Mouse (Mus musculus) embryonic fibroblast, embryonic 13.5 days (primary cell): ENCODE measurements around the gene Hcn1.

Experiments
- CTCF ChIP-seq: IDR thresholded peaks from 2 replicates; pipeline ENCODE4 v1.5.1; 2011; ENCODE audit warnings: mild to moderate bottlenecking, control low read depth, low read length, moderate library complexity, borderline replicate concordance; ENCODE audit not compliant: insufficient read depth
- POLR2A ChIP-seq: IDR thresholded peaks from 2 replicates; pipeline ENCODE4 v1.6.1; 2011; ENCODE audit warnings: low read depth, mild to moderate bottlenecking, control low read depth, low read length, moderate library complexity

DNA sequence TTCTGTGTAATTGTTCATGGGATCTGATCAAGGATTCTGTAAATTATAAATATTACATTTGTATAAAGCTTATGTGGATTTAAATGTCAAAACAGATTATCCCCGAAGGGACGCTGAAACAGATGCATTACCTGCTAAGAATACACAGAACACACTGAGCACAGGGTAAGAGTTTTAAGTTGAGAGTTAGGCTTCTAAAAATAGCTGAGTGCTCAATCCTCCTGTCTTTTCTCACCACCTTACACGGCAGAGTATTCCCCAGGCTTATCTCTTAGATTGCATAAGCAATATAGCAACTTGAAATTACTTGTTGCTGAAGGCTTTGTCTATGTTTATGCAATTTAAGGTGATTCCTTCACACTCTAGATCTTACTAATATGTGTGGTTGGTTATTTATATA, 256.3 kb downstream of the Hcn1 start:
- TF ChIP-seq CTCF (no peak), POLR2A (no peak)
